Mouse (Mus musculus) thymus, adult 2 months (tissue): ENCODE data around the gene H2-D1. TPM values are rescaled to one million over a fixed set of nuclear protein-coding genes. Genes with fewer than 3 reads are reported as not detected.

Experiments
- DNase-seq: peaks from one replicate; pipeline ENCODE4 v3.0.0; 2021
- H3K27ac ChIP-seq: fragments of 200-500 bp; 2 replicates; pipeline ENCODE4 v1.5.1; 2012; ENCODE audit warnings: low read length, control low read depth; ENCODE audit not compliant: control insufficient read depth, insufficient read depth
- H3K27me3 ChIP-seq: fragments of 200-500 bp; 2 replicates; pipeline ENCODE4 v1.6.1; 2012; ENCODE audit warnings: mild to moderate bottlenecking, low read length, moderate library complexity, mixed read lengths; ENCODE audit not compliant: control insufficient read depth, insufficient read depth
- H3K36me3 ChIP-seq: fragments of 200-500 bp; 2 replicates; pipeline ENCODE4 v1.6.1; 2012; ENCODE audit warnings: mild to moderate bottlenecking, low read length, moderate library complexity; ENCODE audit not compliant: control insufficient read depth, insufficient read depth
- H3K4me1 ChIP-seq: fragments of 200-500 bp; replicated peaks from 2 replicates; pipeline ENCODE4 v1.6.1; 2012; ENCODE audit warnings: low read length; ENCODE audit not compliant: control insufficient read depth, insufficient read depth
- H3K4me3 ChIP-seq: fragments of 200-500 bp; 2 replicates; pipeline ENCODE4 v1.5.1; 2012; ENCODE audit warnings: mild to moderate bottlenecking, low read length, control low read depth, moderate library complexity; ENCODE audit not compliant: control insufficient read depth, insufficient read depth
- CTCF ChIP-seq: fragments of 200-500 bp; IDR thresholded peaks from 2 replicates; pipeline ENCODE4 v1.5.1; 2012; ENCODE audit warnings: mild to moderate bottlenecking, control low read depth, low read length, moderate library complexity, borderline replicate concordance; ENCODE audit not compliant: control insufficient read depth, poor library complexity, insufficient read depth; ENCODE audit errors: extremely low read depth
- POLR2A ChIP-seq: fragments of 200-500 bp; IDR thresholded peaks from 2 replicates; pipeline ENCODE4 v1.6.1; 2012; ENCODE audit warnings: mild to moderate bottlenecking, low read length, control low read depth, moderate library complexity; ENCODE audit not compliant: control insufficient read depth, poor library complexity, insufficient read depth; ENCODE audit errors: extremely low read depth
- WGBS: fragments of 180-500 bp; shearing (Covaris S2); methylation state at CpG from one replicate; pipeline ENCODE4 v1.1.7; 2018; 5-methylcytosine and 5-hydroxymethylcytosine counted together
- polyA plus RNA-seq: library from polyadenylated mRNA; depleted of rRNA; stranded (reverse); fragments of >200 nt; gene quantifications from 2 replicates; pipeline ENCODE4 v1.2.3, GENCODE M21; 2012

The H2-D1 gene
- polyA plus RNA-seq, 1 experiment, result 1,061 TPM

GRCm38 (mm10) chr17:35243086-35243485 is 19.4 kb upstream of the H2-D1 start:
- no peaks in the 10 kb centered on the region for H3K27me3 ChIP-seq
- peak overlapping the region; percentile 70 for H3K4me3 ChIP-seq
- peak overlapping the region; percentile 87; the same call in 1 of the 2 replicates for H3K27ac ChIP-seq
- H3K36me3 ChIP-seq, result peaks cover 50% of the 10 kb centered on the region
- 3% methylated on average over 16 of the region's 16 CpGs for WGBS
- no peak for DNase-seq
- no peak for TF ChIP-seq POLR2A
- TF ChIP-seq CTCF, result no peak
- peaks cover 35% of the 10 kb centered on the region for H3K4me1 ChIP-seq

- no peak for TF ChIP-seq CTCF
- no peak for TF ChIP-seq POLR2A
- no peak for DNase-seq
- no peak overlapping the region for H3K4me3 ChIP-seq
- 80% methylated on average over 2 of the region's 2 CpGs for WGBS
- peaks cover 69% of the 10 kb centered on the region for H3K36me3 ChIP-seq
- peaks cover 35% of the 10 kb centered on the region for H3K4me1 ChIP-seq
- no peaks in the 10 kb centered on the region for H3K27me3 ChIP-seq
- H3K27ac ChIP-seq, result no peak overlapping the region
Observed at GRCm38 (mm10) chr17:35244999-35245398, 17.5 kb upstream of the H2-D1 start.

- H3K27me3 ChIP-seq, result no peaks in the 10 kb centered on the region
- no peak for DNase-seq
- TF ChIP-seq POLR2A, result no peak
- peak; percentile 32; the same call in 1 of the 2 replicates for TF ChIP-seq CTCF
- no peak overlapping the region for H3K27ac ChIP-seq
- WGBS, result 40% methylated on average over 15 of the region's 15 CpGs
- peaks cover 30% of the 10 kb centered on the region for H3K4me1 ChIP-seq
- peaks cover 79% of the 10 kb centered on the region for H3K36me3 ChIP-seq
- H3K4me3 ChIP-seq, result no peak overlapping the region
Observed at GRCm38 (mm10) chr17:35245731-35246623, 16.6 kb upstream of the H2-D1 start.

GRCm38 (mm10) chr17:35247144-35247543 is 15.4 kb upstream of the H2-D1 start:
- Histone ChIP-seq H3K4me3 (no peak overlapping the region), H3K27me3 (no peaks in the 10 kb centered on the region), H3K27ac (no peak overlapping the region), H3K36me3 (peaks cover 87% of the 10 kb centered on the region), H3K4me1 (peaks cover 30% of the 10 kb centered on the region)
- TF ChIP-seq POLR2A, result no peak
- no peak for TF ChIP-seq CTCF
- no peak for DNase-seq
- 94% methylated on average over 7 of the region's 7 CpGs for WGBS

GRCm38 (mm10) chr17:35248986-35249385 is 13.5 kb upstream of the H2-D1 start:
- H3K36me3 ChIP-seq, result peaks cover 96% of the 10 kb centered on the region
- WGBS, result 93% methylated on average over 14 of the region's 14 CpGs

GRCm38 (mm10) chr17:35249451-35250197 is 12.9 kb upstream of the H2-D1 start:
- peaks cover 90% of the 10 kb centered on the region for H3K36me3 ChIP-seq
- no peak overlapping the region for H3K4me3 ChIP-seq
- H3K27me3 ChIP-seq, result no peaks in the 10 kb centered on the region
- H3K27ac ChIP-seq, result no peak overlapping the region
- no peak for TF ChIP-seq CTCF
- no peak for TF ChIP-seq POLR2A
- H3K4me1 ChIP-seq, result peaks cover 14% of the 10 kb centered on the region
- no peak for DNase-seq
- WGBS, result 89% methylated on average over 19 of the region's 19 CpGs

More at GRCm38 (mm10) chr17:35248986-35249385, 13.5 kb upstream of the H2-D1 start:
- Histone ChIP-seq H3K4me1 (peaks cover 19% of the 10 kb centered on the region), H3K4me3 (no peak overlapping the region), H3K27me3 (no peaks in the 10 kb centered on the region), H3K27ac (no peak overlapping the region)
- no peak for DNase-seq
- TF ChIP-seq POLR2A (no peak), CTCF (no peak)
